Mouse (Mus musculus) G1E (cell line): ENCODE results near the gene Pank2. TPM values are rescaled to one million over a fixed set of nuclear protein-coding genes. Genes with fewer than 3 reads are reported as not detected.

Experiments used
- ATAC-seq: 2 replicates; pipeline ENCODE4 v1.8.0; 2016; ENCODE audit warnings: mild to moderate bottlenecking; ENCODE audit not compliant: insufficient number of reproducible peaks, poor library complexity, low FRiP score, severe bottlenecking; ENCODE audit errors: extremely low read depth
- DNase-seq: peaks from one replicate; pipeline ENCODE4 v3.0.0; 2012; ENCODE audit warnings: low spot score
- H3K27me3 ChIP-seq: 2 replicates; pipeline ENCODE4 v1.6.1; 2012; ENCODE audit warnings: mild to moderate bottlenecking, low read length, inconsistent platforms; ENCODE audit not compliant: insufficient read depth
- H3K36me3 ChIP-seq: replicated peaks from 2 replicates; pipeline ENCODE3; 2012; ENCODE audit warnings: mild to moderate bottlenecking, inconsistent platforms
- H3K4me1 ChIP-seq: 2 replicates; pipeline ENCODE4 v1.6.1; 2012; ENCODE audit warnings: low read depth, low read length, inconsistent platforms, mixed read lengths; ENCODE audit not compliant: insufficient read depth
- H3K4me3 ChIP-seq: 2 replicates; pipeline ENCODE4 v1.5.1; 2012; ENCODE audit warnings: low read depth, mild to moderate bottlenecking, inconsistent platforms, low read length, moderate library complexity, mixed read lengths
- H3K9me3 ChIP-seq: replicated peaks from 2 replicates; pipeline ENCODE4 v1.6.1; 2012; ENCODE audit warnings: inconsistent platforms
- CTCF ChIP-seq: IDR thresholded peaks from 2 replicates; pipeline ENCODE4 v1.5.1; 2012; ENCODE audit warnings: low read depth, low read length, inconsistent platforms, mixed read lengths
- GATA1 ChIP-seq: IDR thresholded peaks from 2 replicates; pipeline ENCODE4 v1.6.1; 2012; ENCODE audit warnings: borderline replicate concordance, low read length, inconsistent platforms, mixed read lengths
- GATA2 ChIP-seq: IDR thresholded peaks from 2 replicates; pipeline ENCODE4 v1.6.1; 2012; ENCODE audit warnings: low read depth, low read length, inconsistent platforms, borderline replicate concordance
- POLR2AphosphoS5 ChIP-seq: IDR thresholded peaks from 2 replicates; pipeline ENCODE4 v1.6.1; 2012; ENCODE audit warnings: low read depth, low read length, inconsistent platforms; ENCODE audit not compliant: insufficient replicate concordance
- TAL1 ChIP-seq: conservative IDR thresholded peaks from 2 replicates; pipeline ENCODE4 v1.6.1; 2012; ENCODE audit warnings: low read depth, low read length, inconsistent platforms, mixed read lengths
- polyA plus RNA-seq: library from polyadenylated mRNA; stranded (reverse); fragments of >175 nt; gene quantifications from 2 replicates; pipeline ENCODE4 v1.2.3, GENCODE M21; 2012
- total RNA-seq, 2 experiments: library from RNA; stranded (forward) in 1 of 2; stranded (reverse) in 1 of 2; fragments of 200-1000 nt in 1 of 2; fragments of >200 nt in 1 of 2; fragmentation: Nextera tagmentation in 1 of 2; gene quantifications; 2 replicates each; pipeline ENCODE4 v1.2.3; 2014 to 2017

Gene Pank2
- total and polyA plus RNA-seq, 3 experiments: 14.9 to 101 (median 53.3) TPM

DNA sequence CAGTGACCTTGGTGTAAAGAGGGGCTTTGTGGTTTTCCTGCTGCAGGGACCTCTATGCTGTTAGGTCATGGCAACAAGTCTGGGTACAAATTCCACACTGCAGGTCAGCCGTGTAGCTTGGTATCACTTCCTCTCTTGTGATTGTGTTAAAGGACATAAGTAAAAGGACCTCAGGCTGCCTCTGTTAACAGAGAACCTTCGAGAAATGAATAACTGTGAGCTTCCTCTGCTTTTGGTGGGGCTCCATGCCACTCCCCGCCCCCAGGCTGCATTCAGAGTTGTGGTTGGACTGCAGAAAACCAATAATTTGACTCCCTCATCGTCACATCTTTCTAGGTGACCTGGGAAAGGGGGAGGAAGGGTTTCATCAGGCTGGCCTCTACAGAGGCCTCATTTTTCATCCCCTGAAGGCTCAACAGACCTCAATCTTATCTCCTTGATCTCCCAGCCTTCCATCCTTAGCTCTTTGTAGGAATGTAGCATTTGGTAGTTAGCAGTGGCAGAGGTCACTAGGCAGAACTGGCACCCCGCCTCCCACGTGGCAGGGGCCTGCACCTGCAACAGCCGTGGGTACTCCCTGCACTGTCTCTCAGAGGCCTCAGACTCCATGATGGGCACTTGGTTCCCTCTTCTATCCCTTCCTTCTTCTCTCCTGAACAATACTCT, 27.2 kb upstream of the Pank2 start:
- peak overlapping the region; percentile 78; the same call in 1 of the 2 replicates for H3K4me3 ChIP-seq
- peaks cover 53% of the 10 kb centered on the region for H3K4me1 ChIP-seq
- H3K27me3 ChIP-seq: no peaks in the 10 kb centered on the region
- TF ChIP-seq TAL1: no peak
- TF ChIP-seq GATA1: no peak
- TF ChIP-seq GATA2: peak; percentile 49; the same call in 1 of the 2 replicates
- TF ChIP-seq POLR2AphosphoS5: no peak
- no peak for TF ChIP-seq CTCF
- DNase-seq: peak; percentile 19
- ATAC-seq: no peak
- no peaks in the 10 kb centered on the region for H3K9me3 ChIP-seq
- peaks cover 44% of the 10 kb centered on the region for H3K36me3 ChIP-seq

DNA sequence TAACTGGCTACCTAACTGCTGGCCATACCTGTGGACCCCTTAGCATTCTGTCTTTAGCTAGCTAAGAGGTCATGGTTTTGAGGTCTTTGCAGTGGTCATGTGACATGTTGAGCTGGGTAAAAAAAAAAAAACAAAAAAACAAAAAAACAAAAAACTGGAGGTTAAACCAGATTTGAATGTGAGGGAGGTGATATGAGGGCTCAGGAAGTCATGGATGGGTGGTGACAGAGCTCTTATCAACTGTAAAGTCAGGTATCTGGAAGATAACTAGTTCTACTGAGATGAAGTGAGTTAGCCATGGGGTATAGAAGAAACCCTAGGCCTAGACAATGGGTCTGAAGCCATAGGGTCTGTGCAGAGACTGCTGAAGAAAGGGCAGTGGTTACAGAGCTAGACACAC, 20.1 kb upstream of the Pank2 start:
- TF ChIP-seq GATA1: no peak
- no peak for TF ChIP-seq TAL1
- no peak for TF ChIP-seq GATA2
- no peak for TF ChIP-seq CTCF
- no peak for TF ChIP-seq POLR2AphosphoS5
- H3K4me3 ChIP-seq: no peak overlapping the region
- DNase-seq (no peak), ATAC-seq (no peak)
- peaks cover 13% of the 10 kb centered on the region for H3K4me1 ChIP-seq
- H3K27me3 ChIP-seq: no peaks in the 10 kb centered on the region
- H3K36me3 ChIP-seq: peaks cover 90% of the 10 kb centered on the region
- no peaks in the 10 kb centered on the region for H3K9me3 ChIP-seq

GRCm38 (mm10) chr2:131242929-131243328, 19.4 kb upstream of the Pank2 start:
- no peak overlapping the region for H3K4me3 ChIP-seq
- no peak for ATAC-seq
- peaks cover 13% of the 10 kb centered on the region for H3K4me1 ChIP-seq
- TF ChIP-seq POLR2AphosphoS5 (no peak), CTCF (no peak), GATA2 (no peak), GATA1 (no peak), TAL1 (no peak)
- H3K36me3 ChIP-seq: peaks cover 90% of the 10 kb centered on the region
- no peaks in the 10 kb centered on the region for H3K9me3 ChIP-seq
- no peaks in the 10 kb centered on the region for H3K27me3 ChIP-seq
- DNase-seq: no peak

DNA sequence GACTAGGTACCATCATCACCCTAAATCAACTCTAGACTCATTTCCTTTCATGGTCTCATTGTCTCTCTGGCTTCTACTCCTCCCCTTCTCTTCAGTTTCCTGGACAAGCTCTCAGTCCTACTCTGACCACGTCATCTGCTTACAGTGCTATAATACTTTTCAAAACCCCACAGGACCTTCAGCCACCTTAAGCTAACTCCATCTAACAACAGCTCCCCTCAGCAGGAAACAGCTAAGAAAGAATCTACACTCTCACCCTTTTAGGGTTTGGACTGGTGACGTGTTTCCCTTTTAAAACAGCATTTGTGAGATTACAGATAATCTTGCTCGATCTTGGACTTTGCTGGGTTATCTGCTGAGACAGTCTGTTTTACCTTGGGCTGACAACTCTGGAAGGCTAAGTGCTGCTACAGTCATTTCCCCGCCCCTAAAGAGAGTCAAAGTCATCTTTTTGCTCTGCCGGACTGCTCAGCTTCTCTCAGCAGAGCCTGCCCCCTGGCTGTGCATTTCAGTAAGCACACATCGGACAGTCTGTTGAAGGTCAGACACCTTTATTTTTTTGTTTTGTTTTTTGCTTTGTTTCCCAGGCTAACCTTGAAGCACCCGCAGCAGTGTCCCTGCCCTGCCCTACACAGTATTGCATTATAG, 8.5 kb upstream of the Pank2 start:
- ATAC-seq: peak; percentile 92
- H3K9me3 ChIP-seq: no peaks in the 10 kb centered on the region
- DNase-seq: peak; percentile 56
- peaks cover 31% of the 10 kb centered on the region for H3K4me1 ChIP-seq
- TF ChIP-seq CTCF (peak; percentile 29; the same call in 1 of the 2 replicates), TAL1 (no peak; the same call in 1 of the 2 replicates)
- no peak overlapping the region; the same call in 1 of the 2 replicates for H3K4me3 ChIP-seq
- no peaks in the 10 kb centered on the region for H3K27me3 ChIP-seq
- peaks cover under 1% of the 10 kb centered on the region for H3K36me3 ChIP-seq

DNA sequence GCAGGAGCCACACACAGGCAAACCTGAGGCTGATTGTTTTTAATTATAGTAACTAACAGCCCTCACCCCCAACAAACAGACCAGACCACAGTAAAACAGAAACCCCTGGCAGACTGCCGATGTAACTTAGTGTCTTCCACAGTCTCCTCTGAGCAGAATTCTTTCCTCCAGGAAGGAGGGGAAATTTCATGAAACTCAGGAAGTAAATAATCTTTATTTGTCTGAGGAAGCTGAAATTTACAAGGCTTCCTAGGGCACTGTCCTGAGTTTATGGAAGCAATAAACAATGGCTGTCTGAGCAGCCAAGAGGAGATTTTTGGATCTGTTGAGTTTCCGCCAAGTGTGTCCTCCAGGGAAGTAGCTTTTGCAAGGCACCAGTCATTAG, 8.0 kb upstream of the Pank2 start:
- no peak for TF ChIP-seq CTCF
- no peak for TF ChIP-seq POLR2AphosphoS5
- no peak for TF ChIP-seq GATA2
- no peak for TF ChIP-seq TAL1
- no peak for TF ChIP-seq GATA1
- Histone ChIP-seq H3K27me3 (no peaks in the 10 kb centered on the region), H3K4me3 (no peak overlapping the region), H3K36me3 (no peaks in the 10 kb centered on the region), H3K4me1 (peaks cover 31% of the 10 kb centered on the region), H3K9me3 (no peaks in the 10 kb centered on the region)
- DNase-seq: no peak
- no peak for ATAC-seq

- no peaks in the 10 kb centered on the region for H3K36me3 ChIP-seq
- no peak for ATAC-seq
- H3K4me1 ChIP-seq: peaks cover 36% of the 10 kb centered on the region
- TF ChIP-seq GATA1 (no peak), GATA2 (no peak), CTCF (no peak), POLR2AphosphoS5 (no peak), TAL1 (no peak)
- no peak for DNase-seq
- no peaks in the 10 kb centered on the region for H3K27me3 ChIP-seq
- no peaks in the 10 kb centered on the region for H3K9me3 ChIP-seq
- H3K4me3 ChIP-seq: no peak overlapping the region
Observed at GRCm38 (mm10) chr2:131255738-131256137, 6.6 kb upstream of the Pank2 start.
